Mouse (Mus musculus): Measurements from ENCODE around the gene 1110051M20Rik.

DNA sequence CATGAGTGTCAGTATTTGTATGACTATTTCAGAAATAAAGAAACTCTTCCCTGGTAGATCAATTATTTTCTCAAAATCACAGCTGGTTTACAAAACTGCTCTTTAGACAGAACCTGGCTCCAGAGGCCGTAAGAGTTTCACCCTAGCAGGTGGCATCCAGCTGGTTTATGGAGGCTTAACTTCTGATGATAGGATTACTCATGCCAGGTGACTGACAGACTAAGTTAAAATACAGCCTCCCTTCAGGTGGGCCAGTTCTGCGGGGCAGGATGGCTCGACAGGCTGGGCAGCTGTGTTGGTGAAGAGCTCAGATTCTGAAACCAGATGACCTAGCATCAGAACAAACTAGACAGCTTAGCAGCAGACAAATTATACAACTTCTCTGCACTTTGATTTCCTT lies 135.0 kb downstream of the 1110051M20Rik start:
- TF ChIP-seq CTCF (IDR thresholded peaks at IDR 0.05; ENCODE audit: insufficient read depth, low read length) (no peak), POLR2A (IDR thresholded peaks at IDR 0.05; ENCODE audit: borderline replicate concordance, extremely low read depth, low read depth, low read length) (no peak)
